Mouse (Mus musculus): ENCODE measurements around the gene Acbd6. TPM values are rescaled to one million over a fixed set of nuclear protein-coding genes. Genes with fewer than 3 reads are reported as not detected.

Acbd6 gene
- polyA plus RNA-seq, 1 experiment from 2014 or later, result 48.2 TPM

GRCm38 (mm10) chr1:155698373-155699159 lies 140.6 kb downstream of the Acbd6 start:
- WGBS, result 59% methylated on average over 17 of the region's 17 CpGs
- no peaks in the 10 kb centered on the region for H3K9me3 ChIP-seq (ENCODE audit: control insufficient read depth, low read length)
- H3K4me1 ChIP-seq (ENCODE audit: control insufficient read depth, insufficient read depth, low read length), result no peaks in the 10 kb centered on the region
- no peak overlapping the region for H3K4me2 ChIP-seq (ENCODE audit: low read depth, low read length)
- no peaks in the 10 kb centered on the region for H3K27me3 ChIP-seq (replicated peaks; ENCODE audit: control insufficient read depth, insufficient read depth, low read length)
- no peaks in the 10 kb centered on the region for H3K36me3 ChIP-seq (ENCODE audit: control insufficient read depth, insufficient read depth, low read length)
- no peak overlapping the region for H3K27ac ChIP-seq (ENCODE audit: low read length)
- H3K9ac ChIP-seq (ENCODE audit: low read depth, low read length), result no peak overlapping the region
- ATAC-seq, result no peak
- H3K4me3 ChIP-seq (ENCODE audit: low read length), result no peak overlapping the region

GRCm38 (mm10) chr1:155700886-155701285 lies 143.0 kb downstream of the Acbd6 start:
- no peak for ATAC-seq
- Histone ChIP-seq H3K9me3 (ENCODE audit: control insufficient read depth, low read length) (no peaks in the 10 kb centered on the region), H3K27me3 (replicated peaks; ENCODE audit: control insufficient read depth, insufficient read depth, low read length) (no peaks in the 10 kb centered on the region), H3K4me2 (ENCODE audit: low read depth, low read length) (no peak overlapping the region), H3K4me3 (ENCODE audit: low read length) (no peak overlapping the region), H3K36me3 (ENCODE audit: control insufficient read depth, insufficient read depth, low read length) (no peaks in the 10 kb centered on the region), H3K27ac (ENCODE audit: low read length) (no peak overlapping the region), H3K4me1 (ENCODE audit: control insufficient read depth, insufficient read depth, low read length) (no peaks in the 10 kb centered on the region), H3K9ac (ENCODE audit: low read depth, low read length) (no peak overlapping the region)

- Histone ChIP-seq H3K4me3 (ENCODE audit: low read length) (no peak overlapping the region), H3K36me3 (ENCODE audit: control insufficient read depth, insufficient read depth, low read length) (no peaks in the 10 kb centered on the region), H3K9ac (ENCODE audit: low read depth, low read length) (no peak overlapping the region), H3K9me3 (ENCODE audit: control insufficient read depth, low read length) (no peaks in the 10 kb centered on the region), H3K27me3 (replicated peaks; ENCODE audit: control insufficient read depth, insufficient read depth, low read length) (no peaks in the 10 kb centered on the region), H3K27ac (ENCODE audit: low read length) (no peak overlapping the region), H3K4me2 (ENCODE audit: low read depth, low read length) (no peak overlapping the region), H3K4me1 (ENCODE audit: control insufficient read depth, insufficient read depth, low read length) (no peaks in the 10 kb centered on the region)
- ATAC-seq, result no peak
- 82% methylated on average over 5 of the region's 5 CpGs for WGBS
These were observed 145.3 kb downstream of the Acbd6 start for GRCm38 (mm10) chr1:155703191-155703680.

GRCm38 (mm10) chr1:155704182-155704581 lies 146.3 kb downstream of the Acbd6 start:
- Histone ChIP-seq H3K4me2 (ENCODE audit: low read depth, low read length) (no peak overlapping the region), H3K27ac (ENCODE audit: low read length) (no peak overlapping the region), H3K4me1 (ENCODE audit: control insufficient read depth, insufficient read depth, low read length) (no peaks in the 10 kb centered on the region), H3K9ac (ENCODE audit: low read depth, low read length) (no peak overlapping the region), H3K9me3 (ENCODE audit: control insufficient read depth, low read length) (no peaks in the 10 kb centered on the region), H3K4me3 (ENCODE audit: low read length) (no peak overlapping the region), H3K36me3 (ENCODE audit: control insufficient read depth, insufficient read depth, low read length) (no peaks in the 10 kb centered on the region), H3K27me3 (replicated peaks; ENCODE audit: control insufficient read depth, insufficient read depth, low read length) (no peaks in the 10 kb centered on the region)
- no peak for ATAC-seq
- WGBS, result 38% methylated on average over 5 of the region's 5 CpGs

GRCm38 (mm10) chr1:155713306-155713705 lies 155.4 kb downstream of the Acbd6 start:
- Histone ChIP-seq H3K9me3 (ENCODE audit: control insufficient read depth, low read length) (no peaks in the 10 kb centered on the region), H3K4me2 (ENCODE audit: low read depth, low read length) (no peak overlapping the region), H3K9ac (ENCODE audit: low read depth, low read length) (no peak overlapping the region), H3K4me1 (ENCODE audit: control insufficient read depth, insufficient read depth, low read length) (no peaks in the 10 kb centered on the region), H3K36me3 (ENCODE audit: control insufficient read depth, insufficient read depth, low read length) (no peaks in the 10 kb centered on the region), H3K27me3 (replicated peaks; ENCODE audit: control insufficient read depth, insufficient read depth, low read length) (no peaks in the 10 kb centered on the region), H3K4me3 (ENCODE audit: low read length) (no peak overlapping the region), H3K27ac (ENCODE audit: low read length) (no peak overlapping the region)
- 34% methylated on average over 2 of the region's 2 CpGs for WGBS
- ATAC-seq, result no peak

GRCm38 (mm10) chr1:155715366-155715765 lies 157.4 kb downstream of the Acbd6 start:
- H3K27me3 ChIP-seq (replicated peaks; ENCODE audit: control insufficient read depth, insufficient read depth, low read length), result peaks cover 5% of the 10 kb centered on the region
- no peak for ATAC-seq
- no peaks in the 10 kb centered on the region for H3K4me1 ChIP-seq (ENCODE audit: control insufficient read depth, insufficient read depth, low read length)
- no peaks in the 10 kb centered on the region for H3K9me3 ChIP-seq (ENCODE audit: control insufficient read depth, low read length)
- no peak overlapping the region for H3K4me3 ChIP-seq (ENCODE audit: low read length)
- no peak overlapping the region for H3K27ac ChIP-seq (ENCODE audit: low read length)
- H3K9ac ChIP-seq (ENCODE audit: low read depth, low read length), result no peak overlapping the region
- no peaks in the 10 kb centered on the region for H3K36me3 ChIP-seq (ENCODE audit: control insufficient read depth, insufficient read depth, low read length)
- H3K4me2 ChIP-seq (ENCODE audit: low read depth, low read length), result no peak overlapping the region

- no peak for ATAC-seq
- H3K4me1 ChIP-seq (ENCODE audit: control insufficient read depth, insufficient read depth, low read length), result no peaks in the 10 kb centered on the region
- no peak overlapping the region for H3K4me3 ChIP-seq (ENCODE audit: low read length)
- no peaks in the 10 kb centered on the region for H3K9me3 ChIP-seq (ENCODE audit: control insufficient read depth, low read length)
- no peaks in the 10 kb centered on the region for H3K36me3 ChIP-seq (ENCODE audit: control insufficient read depth, insufficient read depth, low read length)
- H3K9ac ChIP-seq (ENCODE audit: low read depth, low read length), result no peak overlapping the region
- H3K27ac ChIP-seq (ENCODE audit: low read length), result no peak overlapping the region
- peaks cover 5% of the 10 kb centered on the region for H3K27me3 ChIP-seq (replicated peaks; ENCODE audit: control insufficient read depth, insufficient read depth, low read length)
- whole genome bisulfite sequencing, result 90% methylated on average over 12 of the region's 12 CpGs
- no peak overlapping the region for H3K4me2 ChIP-seq (ENCODE audit: low read depth, low read length)
These were observed 159.4 kb downstream of the Acbd6 start for GRCm38 (mm10) chr1:155717301-155717700.

GRCm38 (mm10) chr1:155718851-155719250 lies 160.9 kb downstream of the Acbd6 start:
- Histone ChIP-seq H3K27me3 (replicated peaks; ENCODE audit: control insufficient read depth, insufficient read depth, low read length) (peaks cover 15% of the 10 kb centered on the region), H3K4me3 (ENCODE audit: low read length) (no peak overlapping the region), H3K36me3 (ENCODE audit: control insufficient read depth, insufficient read depth, low read length) (no peaks in the 10 kb centered on the region), H3K9ac (ENCODE audit: low read depth, low read length) (no peak overlapping the region), H3K4me1 (ENCODE audit: control insufficient read depth, insufficient read depth, low read length) (no peaks in the 10 kb centered on the region), H3K9me3 (ENCODE audit: control insufficient read depth, low read length) (no peaks in the 10 kb centered on the region), H3K27ac (ENCODE audit: low read length) (no peak overlapping the region), H3K4me2 (ENCODE audit: low read depth, low read length) (no peak overlapping the region)
- ATAC-seq, result no peak
- 78% methylated on average over 3 of the region's 3 CpGs for WGBS

GRCm38 (mm10) chr1:155720006-155720405 lies 162.1 kb downstream of the Acbd6 start:
- H3K4me2 ChIP-seq (ENCODE audit: low read depth, low read length), result no peak overlapping the region
- no peaks in the 10 kb centered on the region for H3K36me3 ChIP-seq (ENCODE audit: control insufficient read depth, insufficient read depth, low read length)
- H3K4me3 ChIP-seq (ENCODE audit: low read length), result no peak overlapping the region
- H3K27me3 ChIP-seq (replicated peaks; ENCODE audit: control insufficient read depth, insufficient read depth, low read length), result peaks cover 16% of the 10 kb centered on the region
- no peaks in the 10 kb centered on the region for H3K9me3 ChIP-seq (ENCODE audit: control insufficient read depth, low read length)
- H3K9ac ChIP-seq (ENCODE audit: low read depth, low read length), result no peak overlapping the region
- H3K27ac ChIP-seq (ENCODE audit: low read length), result no peak overlapping the region
- 47% methylated on average over 5 of the region's 5 CpGs for WGBS
- H3K4me1 ChIP-seq (ENCODE audit: control insufficient read depth, insufficient read depth, low read length), result no peaks in the 10 kb centered on the region
- no peak for ATAC-seq

GRCm38 (mm10) chr1:155721443-155721842 lies 163.5 kb downstream of the Acbd6 start:
- H3K27ac ChIP-seq (ENCODE audit: low read length), result no peak overlapping the region

More at GRCm38 (mm10) chr1:155721443-155721842, 163.5 kb downstream of the Acbd6 start:
- peaks cover 16% of the 10 kb centered on the region for H3K27me3 ChIP-seq (replicated peaks; ENCODE audit: control insufficient read depth, insufficient read depth, low read length)
- H3K4me2 ChIP-seq (ENCODE audit: low read depth, low read length), result no peak overlapping the region
- H3K36me3 ChIP-seq (ENCODE audit: control insufficient read depth, insufficient read depth, low read length), result no peaks in the 10 kb centered on the region
- WGBS, result 43% methylated on average over 8 of the region's 8 CpGs
- no peaks in the 10 kb centered on the region; the same call in 1 of the 2 replicates for H3K9me3 ChIP-seq (ENCODE audit: control insufficient read depth, low read length)
- ATAC-seq, result no peak
- H3K4me1 ChIP-seq (ENCODE audit: control insufficient read depth, insufficient read depth, low read length), result no peaks in the 10 kb centered on the region
- H3K4me3 ChIP-seq (ENCODE audit: low read length), result no peak overlapping the region
- H3K9ac ChIP-seq (ENCODE audit: low read depth, low read length), result no peak overlapping the region

All from intestine, embryonic 16.5 days (tissue).